ENCODE assay signal across 30 mouse cellular contexts in the genomic region with DNA sequence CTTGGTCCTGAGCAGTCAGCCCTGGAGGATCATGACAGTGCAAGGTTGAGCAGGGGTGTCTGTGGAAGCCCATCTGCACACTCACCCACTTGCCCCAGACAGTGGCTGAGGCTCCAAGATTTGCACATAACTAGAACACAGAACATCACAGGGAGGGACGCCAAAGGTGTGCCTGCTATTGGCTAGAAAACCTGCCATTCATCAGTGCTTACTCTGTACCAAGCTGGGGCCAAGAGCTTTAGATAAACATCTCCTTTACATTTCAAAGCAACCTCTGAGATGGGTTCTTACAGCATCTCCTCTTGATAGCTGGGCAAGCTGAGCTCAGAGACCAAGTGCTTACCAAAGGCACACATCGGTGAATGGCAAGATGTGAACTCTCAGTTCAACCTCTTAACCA. TPM values are rescaled to one million over a fixed set of nuclear protein-coding genes. Genes with fewer than 3 reads are reported as not detected.
DNase-seq lines count a peak whose midpoint lies in the region; ATAC-seq and TF ChIP-seq lines count a peak whose summit lies in the region.
"Had no signal": no experiment of that assay in that cellular context is flagged by ENCODE, and none has a peak within 500 bp of the region (broad histone marks: within the 10 kb centered on the region; RNA-seq: fewer than 3 reads in every experiment).

No protein-coding gene starts in this region.

- H3K4me1 ChIP-seq in lung, adult 2 months (ENCODE audit: control insufficient read depth, insufficient read depth, low read length): peaks cover 16% of the 10 kb centered on the region

- no peak overlapping the region for H3K4me3 ChIP-seq in lung, adult 2 months (replicated peaks; ENCODE audit: extremely low read depth, low read depth, low read length)
- H3K4me3 ChIP-seq: embryonic facial prominence, embryonic 13.5 days; erythroblast, embryonic 14.5 days; forebrain, embryonic 12.5 days; heart, adult 2 months; heart, embryonic 13.5 days; limb, embryonic 12.5 days; megakaryocyte, embryonic 14.5 days; neural tube, embryonic 12.5 days had no signal

- TF ChIP-seq POLR2A in lung, adult 2 months (IDR thresholded peaks at IDR 0.05; ENCODE audit: borderline replicate concordance, extremely low read depth, low read depth, low read length): no peak

- WGBS in lung, adult 2 months: 74% methylated on average over 2 of the region's 2 CpGs

- ATAC-seq in erythroblast, adult 5-6 weeks (replicated peaks; ENCODE audit: low FRiP score, poor library complexity, severe bottlenecking): peak; percentile 66
- ATAC-seq in monocyte, adult 5-6 weeks (replicated peaks; ENCODE audit: insufficient number of reproducible peaks, low FRiP score, low TSS enrichment, poor library complexity, severe bottlenecking): no peak
- ATAC-seq: forebrain, postnatal 0 days; hindbrain, embryonic 16.5 days; lung, postnatal 0 days had no signal

- peak; percentile 24 for DNase-seq in spleen, adult 12 weeks (ENCODE audit: low spot score)
- no peak for DNase-seq in spleen, postnatal 36 days (ENCODE audit: low spot score in 2 of 2)
- DNase-seq in R1 (ENCODE audit: low read depth, low spot score): peak; percentile 18
- no peak for DNase-seq in heart, postnatal 25 days (ENCODE audit: low spot score)
- DNase-seq in lung, adult 2 months: no peak
- DNase-seq: adrenal gland, postnatal 10 days; B cell, adult 2 months; cerebellum, adult 11-12 months; cerebellum, adult 9-11 months; forebrain, postnatal 0 days; heart, adult 2 months; heart, postnatal 10 days; kidney, adult 11 months; kidney, postnatal 14 days; lung, postnatal 4 days; midbrain, embryonic 14.5 days; right cerebral cortex, postnatal 4 days; thymus, adult 18-20 months; thymus, postnatal 25 days had no signal

- no peak for TF ChIP-seq CTCF in lung, adult 2 months (IDR thresholded peaks at IDR 0.05; ENCODE audit: insufficient read depth, low read length)

- intact Hi-C loops in heart, postnatal 25 days (cut with DNase I): no loop called here

RNA-seq across cellular contexts. Expression of gene Rph3al, which starts 10.3 kb away (rescaled TPM):
- total RNA-seq in erythroblast, adult 5-6 weeks (2015; ENCODE audit: low replicate concordance): 5.6 and 11.1 TPM in 2 replicates
- total RNA-seq in erythroblast, adult 5-6 weeks (2017; ENCODE audit: low replicate concordance): 7.5 and 10.3 TPM in 2 replicates
- 2.3 to 4.9 TPM (median 4.6 TPM) in 3 replicates for total RNA-seq in monocyte, adult 5-6 weeks (2017)
- total RNA-seq in heart, postnatal 25 days (2021): 10 to 100 TPM in 1 of 2 experiments, 1 to 10 TPM in 1; 9.8 to 11.5 TPM
- 15.5 and 17.7 TPM in 2 replicates for polyA plus RNA-seq in lung, adult 2 months (2012; rRNA removed)
- polyA plus RNA-seq: erythroblast, embryonic 14.5 days had no signal

Comparison
In these comparisons a context has a peak if more than half of its experiments do, and no peak if none do; other contexts are left out.
1. DNase-seq: peak in spleen, adult 12 weeks (single experiment) and R1 (single experiment); none in spleen, postnatal 36 days (0 of 2), heart, postnatal 25 days (single experiment) and lung, adult 2 months (single experiment).